Mouse (Mus musculus): ENCODE measurements at regions not wholly inside any gene's neighbourhood (a gene's known extent, or its start where the extent isn't known, plus 50 kb on each side); places are given as distances from the start of the nearest gene placed in this dataset.

DNA sequence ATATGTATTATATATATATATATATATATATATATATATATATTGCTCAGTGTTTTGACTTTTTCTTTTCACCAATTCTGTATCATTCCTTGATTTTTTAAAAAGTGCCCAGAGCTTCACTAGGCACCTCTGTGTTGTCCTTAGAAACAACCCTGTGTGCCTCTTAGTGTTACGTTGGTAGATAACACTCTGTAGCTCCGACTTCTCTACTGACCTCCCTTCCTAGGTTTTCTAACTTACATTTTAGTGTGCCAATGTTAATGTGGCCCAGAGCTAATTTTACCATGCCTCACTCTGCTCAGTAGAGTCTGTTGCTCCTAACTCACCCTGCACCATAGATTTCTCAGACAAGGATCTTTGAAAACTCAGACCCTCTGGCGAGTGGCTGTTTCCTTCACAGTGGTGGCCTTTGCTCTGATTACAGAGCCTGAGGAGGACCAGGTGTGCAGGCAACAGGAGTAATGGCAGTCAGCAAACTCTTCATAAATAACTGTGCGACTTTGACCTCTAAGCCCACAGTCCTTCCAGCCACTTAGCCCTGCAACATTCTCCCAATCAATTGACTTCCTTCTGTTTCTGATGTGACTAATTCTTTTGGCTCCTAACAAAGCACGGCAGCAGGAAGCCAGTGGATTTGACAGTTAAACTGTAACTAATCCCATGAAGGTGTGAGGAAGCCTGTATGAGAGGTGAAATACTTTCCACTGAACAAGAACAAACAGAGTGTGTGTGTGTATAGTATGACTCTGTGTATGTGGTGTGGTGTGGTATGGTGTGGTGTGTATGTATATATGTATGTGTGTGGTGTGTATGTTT, 53.6 kb upstream of the Actr3 start:
- DNase-seq, result no peak

- no peak for DNase-seq
Measured at GRCm38 (mm10) chr1:125491014-125491413, 55.5 kb upstream of the Actr3 start.

DNA sequence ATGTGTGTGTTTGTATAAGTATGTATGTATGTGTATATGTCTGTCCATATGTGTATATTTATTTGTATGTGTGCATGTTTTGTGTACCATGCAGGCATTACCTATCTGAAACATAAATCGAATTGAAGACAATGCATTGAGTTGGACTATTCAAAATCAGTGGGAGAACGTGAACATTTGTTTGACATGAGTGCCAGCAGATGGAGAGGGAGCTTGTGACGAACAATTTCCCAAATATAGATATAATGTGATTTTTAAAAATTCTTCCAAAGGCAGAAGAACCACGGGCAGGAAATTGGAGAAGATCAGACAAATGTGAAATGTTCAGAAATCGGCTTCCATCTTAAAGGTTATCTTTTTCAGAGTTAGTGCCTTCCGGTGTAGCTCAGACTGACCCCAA, 59.1 kb upstream of the Actr3 start:
- DNase-seq, result no peak

DNA sequence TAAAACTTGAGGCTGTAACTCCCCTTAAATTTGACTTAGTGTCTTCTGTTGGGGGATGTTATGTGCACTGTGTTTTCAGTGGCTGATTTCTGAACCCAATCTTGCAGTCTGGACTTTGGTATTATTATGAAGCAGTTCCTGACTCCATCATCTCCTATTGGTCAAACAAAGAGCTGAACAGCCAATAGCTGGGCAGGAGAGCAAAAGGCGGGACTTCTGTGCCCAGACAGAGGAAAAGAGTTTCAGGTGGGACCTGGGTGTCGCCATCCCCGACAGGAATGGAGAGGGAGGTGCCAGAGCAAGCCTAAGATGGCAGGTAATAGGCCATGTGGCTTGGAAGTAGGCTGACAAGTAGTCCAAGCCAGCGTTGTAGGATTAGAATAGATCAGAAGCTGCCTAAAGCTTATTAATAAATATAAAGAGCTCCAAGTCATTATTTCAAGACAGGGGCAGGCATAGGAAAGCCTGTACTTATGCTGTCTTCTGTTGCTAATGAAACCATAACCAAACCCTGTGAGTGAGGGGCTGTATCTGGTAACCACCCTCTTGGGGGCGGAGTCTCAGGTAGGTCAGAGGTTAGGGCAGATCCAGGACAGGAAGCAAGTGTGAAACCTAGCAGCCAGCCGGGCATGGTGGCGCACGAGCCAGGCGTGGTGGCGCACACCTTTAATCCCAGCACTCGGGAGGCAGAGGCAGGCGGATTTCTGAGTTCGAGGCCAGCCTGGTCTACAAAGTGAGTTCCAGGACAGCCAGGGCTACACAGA, 60.0 kb upstream of the Actr3 start:
- DNase-seq, result no peak

DNA sequence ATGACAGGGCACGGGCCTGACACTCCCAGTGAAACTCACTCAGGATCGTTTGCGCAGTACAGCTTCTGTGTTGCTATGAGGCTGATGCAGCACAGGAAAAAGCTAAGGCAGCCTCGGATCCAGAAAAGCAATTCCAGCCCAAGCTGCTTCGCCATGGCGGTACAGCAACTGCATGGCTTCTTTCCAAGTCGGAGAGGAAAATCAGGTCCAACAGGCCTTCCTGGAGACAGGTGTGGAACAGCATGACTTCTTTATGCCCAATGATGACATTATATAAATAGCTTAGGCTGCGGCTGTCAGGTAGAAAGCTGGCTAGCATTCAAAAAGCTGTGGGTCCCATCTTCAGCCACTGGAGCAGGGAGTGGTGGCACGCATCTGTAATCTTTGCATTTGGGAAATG, 61.5 kb upstream of the Actr3 start:
- no peak for DNase-seq

- DNase-seq, result no peak
Measured at GRCm38 (mm10) chr1:125501964-125502517, 58.4 kb upstream of the Slc35f5 start.

DNA sequence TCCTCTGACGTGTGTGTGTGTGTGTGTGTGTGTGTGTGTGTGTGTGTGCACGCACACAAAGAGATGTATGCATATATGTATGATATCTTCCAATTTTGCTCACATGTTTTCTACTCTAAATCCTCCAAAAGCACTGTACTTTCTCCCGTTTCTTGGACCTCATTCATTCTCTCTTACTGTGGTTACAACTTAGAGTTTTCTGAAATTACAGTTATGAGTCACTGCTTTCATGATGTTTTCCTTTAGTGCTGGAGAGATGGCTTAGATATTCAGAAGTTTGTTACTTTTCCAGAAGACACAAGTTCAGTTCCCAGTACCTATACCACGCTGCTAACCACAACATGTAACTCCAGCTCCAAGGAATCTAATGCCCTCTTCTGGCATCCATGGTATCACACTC, 56.5 kb upstream of the Slc35f5 start:
- DNase-seq, result no peak

- no peak for DNase-seq
Measured at GRCm38 (mm10) chr1:125507786-125508514, 52.4 kb upstream of the Slc35f5 start.

- DNase-seq, result peak; percentile 6
Measured at GRCm38 (mm10) chr1:125508594-125509257, 51.7 kb upstream of the Slc35f5 start.
